Mouse (Mus musculus): Measurements from ENCODE around the gene Trhr2.

DNA sequence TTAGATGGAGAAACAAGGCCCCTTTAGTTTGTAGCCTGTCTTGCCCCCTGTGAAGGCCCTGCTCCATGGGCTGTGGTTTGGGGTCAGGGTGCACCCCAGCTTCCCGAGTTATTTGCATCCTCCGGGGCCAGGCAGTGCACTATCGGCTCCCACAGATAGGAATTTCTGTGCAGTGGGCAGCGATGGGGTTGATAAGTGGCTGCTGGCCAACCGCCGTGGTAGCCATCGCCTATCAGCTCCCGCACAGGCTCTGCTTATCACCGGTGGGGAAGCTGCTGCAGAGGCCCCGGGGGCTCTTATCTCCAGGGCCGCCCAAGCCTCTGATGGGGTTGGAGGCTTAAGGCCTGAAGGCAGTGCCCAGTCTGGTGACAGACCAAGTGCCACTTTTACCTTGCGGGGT lies 51.3 kb downstream of the Trhr2 start:
- TF ChIP-seq CTCF (IDR thresholded peaks at IDR 0.05) (no peak), EP300 (IDR thresholded peaks at IDR 0.05) (no peak)

Measured in lung, postnatal 0 days (tissue).